ENCODE assay signal across 24 mouse cellular contexts in genomic region chr4:30904966-30905365, GRCm38 (mm10).
DNase-seq lines count a peak whose midpoint lies in the region; ATAC-seq and TF ChIP-seq lines count a peak whose summit lies in the region.
"Had no signal": no experiment of that assay in that cellular context is flagged by ENCODE, and none has a peak within 500 bp of the region (broad histone marks: within the 10 kb centered on the region; RNA-seq: fewer than 3 reads in every experiment).

No protein-coding gene starts in this region.

- H3K9me3 ChIP-seq in forebrain, postnatal 0 days (ENCODE audit: low read length) = no peaks in the 10 kb centered on the region
- H3K9me3 ChIP-seq in forebrain, embryonic 13.5 days (replicated peaks) = no peaks in the 10 kb centered on the region
- H3K9me3 ChIP-seq: embryonic facial prominence, embryonic 15.5 days; heart, embryonic 13.5 days; hindbrain, embryonic 12.5 days; limb, embryonic 12.5 days; midbrain, embryonic 13.5 days had no signal

- no peaks in the 10 kb centered on the region for H3K27me3 ChIP-seq in forebrain, postnatal 0 days (ENCODE audit: insufficient read depth, low read length)
- H3K27me3 ChIP-seq in forebrain, embryonic 13.5 days = no peaks in the 10 kb centered on the region
- H3K27me3 ChIP-seq: embryonic facial prominence, embryonic 15.5 days; heart, embryonic 13.5 days; hindbrain, embryonic 12.5 days; limb, embryonic 12.5 days; midbrain, embryonic 13.5 days had no signal

- TF ChIP-seq POLR2A in brain, embryonic 14.5 days (IDR thresholded peaks at IDR 0.05; ENCODE audit: borderline replicate concordance, extremely low read depth, insufficient read depth, insufficient read length, poor library complexity, severe bottlenecking) = no peak

- no peak overlapping the region for H3K9ac ChIP-seq in forebrain, postnatal 0 days
- H3K9ac ChIP-seq in forebrain, embryonic 13.5 days = no peak overlapping the region
- H3K9ac ChIP-seq: embryonic facial prominence, embryonic 15.5 days; heart, embryonic 13.5 days; hindbrain, embryonic 12.5 days; limb, embryonic 12.5 days; liver, postnatal 0 days; midbrain, embryonic 13.5 days had no signal

- peak; percentile 22 for DNase-seq in forebrain, postnatal 0 days
- DNase-seq in Muller cell, postnatal 12 days (ENCODE audit: inconsistent ontology term) = peak; percentile 90
- peak; percentile 74 for DNase-seq in brain, embryonic 14.5 days (ENCODE audit: low read depth)
- DNase-seq in layer of hippocampus, postnatal 10 days (ENCODE audit: low spot score in 2 of 2) = peak; percentile 9 to 25
- DNase-seq in lung, adult 18-20 months = no peak
- no peak for DNase-seq in lung, postnatal 25 days (ENCODE audit: low spot score)
- DNase-seq: adrenal gland, adult 2 months; cerebellum, adult 18-20 months; embryo, embryonic 11 days; gastrocnemius, postnatal 25 days; heart, postnatal 14 days; kidney, adult 18-20 months; liver, postnatal 0 days; lung, postnatal 10 days; right cerebral cortex, postnatal 14 days had no signal

- WGBS in forebrain, postnatal 0 days = 27% methylated on average over 2 of the region's 2 CpGs
- 38% methylated on average over 2 of the region's 2 CpGs for WGBS in forebrain, embryonic 13.5 days

- no peak overlapping the region for H3K4me2 ChIP-seq in forebrain, postnatal 0 days (ENCODE audit: low read depth)
- no peak overlapping the region for H3K4me2 ChIP-seq in forebrain, embryonic 13.5 days
- H3K4me2 ChIP-seq: embryonic facial prominence, embryonic 15.5 days; heart, embryonic 13.5 days; hindbrain, embryonic 12.5 days; limb, embryonic 12.5 days; liver, embryonic 11.5 days; midbrain, embryonic 13.5 days had no signal

- no peak overlapping the region for H3K27ac ChIP-seq in forebrain, postnatal 0 days (ENCODE audit: low read depth, low read length)
- H3K27ac ChIP-seq in forebrain, embryonic 13.5 days = no peak overlapping the region
- H3K27ac ChIP-seq: embryonic facial prominence, embryonic 15.5 days; heart, embryonic 13.5 days; hindbrain, embryonic 12.5 days; kidney, postnatal 0 days; limb, embryonic 12.5 days; midbrain, embryonic 13.5 days had no signal

- H3K4me1 ChIP-seq in forebrain, postnatal 0 days (ENCODE audit: insufficient read depth) = no peaks in the 10 kb centered on the region
- H3K4me1 ChIP-seq in forebrain, embryonic 13.5 days = no peaks in the 10 kb centered on the region
- H3K4me1 ChIP-seq: embryonic facial prominence, embryonic 15.5 days; heart, embryonic 13.5 days; hindbrain, embryonic 12.5 days; limb, embryonic 12.5 days; midbrain, embryonic 13.5 days had no signal

- TF ChIP-seq CTCF in forebrain, postnatal 0 days (IDR thresholded peaks at IDR 0.05; ENCODE audit: low read depth) = no peak
- no peak for TF ChIP-seq CTCF in brain, embryonic 14.5 days (IDR thresholded peaks at IDR 0.05; ENCODE audit: borderline replicate concordance, extremely low read depth, insufficient read depth, insufficient read length)

- no peaks in the 10 kb centered on the region for H3K36me3 ChIP-seq in forebrain, postnatal 0 days (ENCODE audit: insufficient read depth)
- H3K36me3 ChIP-seq in forebrain, embryonic 13.5 days (ENCODE audit: poor library complexity, severe bottlenecking) = no peaks in the 10 kb centered on the region
- H3K36me3 ChIP-seq: embryonic facial prominence, embryonic 15.5 days; heart, embryonic 13.5 days; hindbrain, embryonic 12.5 days; limb, embryonic 12.5 days; midbrain, embryonic 13.5 days had no signal

- 0 out of 2 replicates have a peak, but pooled peaks have one; percentile 23 for ATAC-seq in forebrain, postnatal 0 days
- no peak for ATAC-seq in forebrain, embryonic 13.5 days
- ATAC-seq in inflammation-experienced regulatory T-cells, adult 6 months = no peak
- ATAC-seq: liver, postnatal 0 days; midbrain, embryonic 13.5 days had no signal

- H3K4me3 ChIP-seq in forebrain, postnatal 0 days (ENCODE audit: low read depth, low read length) = no peak overlapping the region
- no peak overlapping the region for H3K4me3 ChIP-seq in forebrain, embryonic 13.5 days
- H3K4me3 ChIP-seq: embryonic facial prominence, embryonic 15.5 days; heart, embryonic 13.5 days; hindbrain, embryonic 12.5 days; limb, embryonic 12.5 days; midbrain, embryonic 13.5 days had no signal

Comparison
In these comparisons a context has a peak if more than half of its experiments do, and no peak if none do; other contexts are left out.
1. DNase-seq: peak in forebrain, postnatal 0 days (single experiment), Muller cell, postnatal 12 days (single experiment), brain, embryonic 14.5 days (single experiment) and layer of hippocampus, postnatal 10 days (2 of 2); none in lung, adult 18-20 months (0 of 2) and lung, postnatal 25 days (single experiment).